Mouse (Mus musculus) embryonic facial prominence, embryonic 12.5 days (tissue): Measurements from ENCODE around the gene Ptprt. TPM values are rescaled to one million over a fixed set of nuclear protein-coding genes. Genes with fewer than 3 reads are reported as not detected.

ENCODE experiments used
- ATAC-seq: fragments of 200-750 bp; cut with Nextera tagmentation; 2 replicates; pipeline ENCODE4 v1.8.0; 2017; ENCODE audit not compliant: insufficient number of reproducible peaks, insufficient read depth, low FRiP score, low TSS enrichment
- H3K27ac ChIP-seq: fragments of 300-500 bp; sonication (generic); 2 replicates; pipeline ENCODE4 v1.5.1; 2016; ENCODE audit warnings: mild to moderate bottlenecking
- H3K27me3 ChIP-seq: fragments of 300-500 bp; sonication (generic); 2 replicates; pipeline ENCODE4 v1.6.1; 2016; ENCODE audit warnings: mild to moderate bottlenecking, moderate library complexity
- H3K36me3 ChIP-seq: fragments of 300-500 bp; sonication (generic); 2 replicates; pipeline ENCODE4 v1.6.1; 2016; ENCODE audit warnings: mild to moderate bottlenecking
- H3K4me1 ChIP-seq: fragments of 300-500 bp; sonication (generic); 2 replicates; pipeline ENCODE4 v1.6.1; 2016
- H3K4me2 ChIP-seq: fragments of 300-500 bp; sonication (generic); replicated peaks from 2 replicates; pipeline ENCODE4 v1.6.1; 2016; ENCODE audit warnings: mild to moderate bottlenecking, moderate library complexity
- H3K4me3 ChIP-seq: fragments of 300-500 bp; sonication (generic); 2 replicates; pipeline ENCODE4 v1.5.1; 2016; ENCODE audit warnings: mild to moderate bottlenecking
- H3K9ac ChIP-seq: fragments of 300-500 bp; sonication (generic); 2 replicates; pipeline ENCODE4 v1.6.1; 2016; ENCODE audit warnings: mild to moderate bottlenecking, moderate library complexity
- H3K9me3 ChIP-seq: fragments of 300-500 bp; sonication (generic); 2 replicates; pipeline ENCODE4 v1.6.1; 2016; ENCODE audit warnings: mild to moderate bottlenecking, moderate library complexity
- WGBS: fragments of 180-500 bp; shearing (Covaris S2); methylation state at CpG from one replicate; pipeline ENCODE4 v1.1.7; 2016; 5-methylcytosine and 5-hydroxymethylcytosine counted together
- polyA plus RNA-seq: library from polyadenylated mRNA; unstranded; fragments of >200 nt; fragmentation: Nextera tagmentation; extraction: Ambion mirVana; gene quantifications from 2 replicates; pipeline ENCODE4 v1.2.1, GENCODE M21; 2016

Gene Ptprt
- polyA plus RNA-seq, 1 experiment from 2014 or later, result 1.3 TPM

DNA sequence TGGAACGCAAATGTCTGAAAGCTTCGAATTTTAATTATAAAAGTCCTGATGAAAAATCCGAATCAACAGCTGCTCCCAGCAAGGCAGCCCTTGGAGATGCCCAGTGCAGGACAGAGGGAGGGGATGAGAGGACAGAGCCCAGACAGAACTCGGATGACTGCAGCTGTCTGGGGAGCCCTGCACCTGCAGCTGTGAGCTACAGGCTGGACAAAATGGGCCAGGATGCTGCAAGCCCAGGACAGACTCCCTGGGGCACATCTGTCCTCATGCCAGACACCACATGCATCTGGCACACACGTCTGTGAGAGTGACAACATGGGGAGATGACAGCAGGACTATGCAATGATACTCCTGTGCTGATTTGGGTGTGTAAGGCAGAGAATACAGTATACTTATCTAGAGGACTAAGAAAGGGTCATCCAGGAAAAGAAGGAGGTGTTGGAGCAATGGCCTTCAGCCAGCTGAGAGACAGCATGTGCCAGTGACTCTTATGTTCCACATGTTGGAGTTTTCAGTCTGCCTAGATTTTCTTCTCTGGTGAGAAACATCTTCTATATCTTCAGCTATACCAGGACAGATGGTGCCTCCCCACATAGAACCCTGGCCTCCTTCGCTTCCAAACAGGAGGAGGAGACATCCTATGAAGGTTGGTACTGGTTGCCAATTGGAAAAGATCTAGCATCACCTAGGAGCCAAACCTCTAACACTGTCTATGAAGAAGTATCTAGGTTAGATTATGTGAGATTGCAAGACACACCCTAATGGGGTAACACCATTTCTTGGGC, 259.4 kb downstream of the Ptprt start:
- H3K27me3 ChIP-seq, result no peaks in the 10 kb centered on the region
- H3K27ac ChIP-seq, result no peak overlapping the region
- no peak overlapping the region for H3K4me3 ChIP-seq
- WGBS, result 70% methylated on average over 6 of the region's 6 CpGs
- no peaks in the 10 kb centered on the region for H3K4me1 ChIP-seq
- H3K36me3 ChIP-seq, result no peaks in the 10 kb centered on the region
- H3K9ac ChIP-seq, result no peak overlapping the region
- no peaks in the 10 kb centered on the region for H3K9me3 ChIP-seq
- no peak for ATAC-seq
- no peak overlapping the region for H3K4me2 ChIP-seq

DNA sequence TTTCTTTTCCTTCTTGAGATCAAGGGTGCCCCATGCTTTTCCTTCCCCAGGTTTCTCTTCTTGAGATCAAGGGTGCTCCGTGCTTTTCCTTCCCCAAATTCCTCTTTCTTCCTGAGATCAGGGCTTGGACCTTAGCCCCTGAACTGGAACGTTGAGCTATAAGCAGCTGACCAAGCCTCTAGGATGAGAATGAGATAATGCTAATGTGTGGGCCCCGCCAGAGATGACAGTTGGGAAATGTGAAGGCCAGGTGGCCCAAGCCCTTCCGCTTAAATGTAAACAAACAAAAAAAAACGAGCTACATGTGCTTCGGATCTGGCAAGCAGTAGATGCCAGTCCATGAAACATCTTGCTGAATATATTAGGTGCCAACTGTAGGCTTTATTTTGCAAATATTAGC, 266.3 kb downstream of the Ptprt start:
- Histone ChIP-seq H3K4me3 (no peak overlapping the region), H3K4me2 (no peak overlapping the region), H3K36me3 (no peaks in the 10 kb centered on the region), H3K27ac (no peak overlapping the region), H3K27me3 (no peaks in the 10 kb centered on the region), H3K9ac (no peak overlapping the region), H3K4me1 (no peaks in the 10 kb centered on the region), H3K9me3 (no peaks in the 10 kb centered on the region)
- no peak for ATAC-seq
- WGBS, result 61% methylated on average over 6 of the region's 6 CpGs

DNA sequence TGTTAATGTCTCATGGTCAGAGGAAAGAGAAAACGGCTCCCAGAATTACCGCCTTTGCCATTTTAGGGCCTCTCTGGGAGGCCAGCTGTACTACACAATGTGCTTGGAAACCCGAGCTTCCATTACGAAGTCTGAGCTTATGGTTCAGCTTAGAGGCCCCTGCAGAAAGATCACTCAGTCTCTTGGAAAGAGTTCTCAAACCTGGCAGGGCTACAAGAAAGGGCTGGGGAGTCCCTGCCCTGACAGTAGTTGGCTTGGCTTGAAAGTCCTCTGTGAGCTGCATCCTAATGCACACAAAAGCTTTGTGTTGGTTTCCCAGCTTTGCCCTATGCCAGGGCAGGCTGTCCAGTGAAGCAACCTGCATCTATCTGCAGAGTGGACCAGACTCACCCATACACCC, 269.1 kb downstream of the Ptprt start:
- no peaks in the 10 kb centered on the region for H3K4me1 ChIP-seq
- no peaks in the 10 kb centered on the region for H3K27me3 ChIP-seq
- no peak overlapping the region for H3K9ac ChIP-seq
- no peak overlapping the region for H3K4me3 ChIP-seq
- H3K27ac ChIP-seq, result no peak overlapping the region
- H3K36me3 ChIP-seq, result no peaks in the 10 kb centered on the region
- H3K4me2 ChIP-seq, result no peak overlapping the region
- no peak for ATAC-seq
- WGBS, result 55% methylated on average over 4 of the region's 4 CpGs
- no peaks in the 10 kb centered on the region for H3K9me3 ChIP-seq

- H3K27ac ChIP-seq, result no peak overlapping the region
- H3K9me3 ChIP-seq, result no peaks in the 10 kb centered on the region
- no peak overlapping the region for H3K9ac ChIP-seq
- no peaks in the 10 kb centered on the region for H3K36me3 ChIP-seq
- no peaks in the 10 kb centered on the region for H3K4me1 ChIP-seq
- 73% methylated on average over 7 of the region's 7 CpGs for WGBS
- no peaks in the 10 kb centered on the region for H3K27me3 ChIP-seq
- ATAC-seq, result no peak
- no peak overlapping the region for H3K4me2 ChIP-seq
- no peak overlapping the region for H3K4me3 ChIP-seq
Measured at GRCm38 (mm10) chr2:162377309-162377708, 283.6 kb downstream of the Ptprt start.

- no peaks in the 10 kb centered on the region for H3K36me3 ChIP-seq
Measured at GRCm38 (mm10) chr2:162349047-162349446, 311.9 kb downstream of the Ptprt start.

GRCm38 (mm10) chr2:162341846-162342245, 319.1 kb downstream of the Ptprt start:
- no peak overlapping the region for H3K4me3 ChIP-seq
- no peaks in the 10 kb centered on the region for H3K9me3 ChIP-seq
- H3K4me2 ChIP-seq, result no peak overlapping the region
- 63% methylated on average over 2 of the region's 2 CpGs for WGBS
- ATAC-seq, result no peak
- no peak overlapping the region for H3K27ac ChIP-seq
- H3K4me1 ChIP-seq, result no peaks in the 10 kb centered on the region
- no peak overlapping the region for H3K9ac ChIP-seq
- H3K27me3 ChIP-seq, result no peaks in the 10 kb centered on the region
- H3K36me3 ChIP-seq, result no peaks in the 10 kb centered on the region

More at GRCm38 (mm10) chr2:162349047-162349446, 311.9 kb downstream of the Ptprt start:
- H3K9ac ChIP-seq, result no peak overlapping the region
- WGBS, result 56% methylated on average over 1 of the region's 1 CpGs
- no peaks in the 10 kb centered on the region for H3K9me3 ChIP-seq
- no peaks in the 10 kb centered on the region for H3K27me3 ChIP-seq
- H3K4me3 ChIP-seq, result no peak overlapping the region
- H3K27ac ChIP-seq, result no peak overlapping the region
- no peak for ATAC-seq
- no peaks in the 10 kb centered on the region for H3K4me1 ChIP-seq
- no peak overlapping the region for H3K4me2 ChIP-seq

DNA sequence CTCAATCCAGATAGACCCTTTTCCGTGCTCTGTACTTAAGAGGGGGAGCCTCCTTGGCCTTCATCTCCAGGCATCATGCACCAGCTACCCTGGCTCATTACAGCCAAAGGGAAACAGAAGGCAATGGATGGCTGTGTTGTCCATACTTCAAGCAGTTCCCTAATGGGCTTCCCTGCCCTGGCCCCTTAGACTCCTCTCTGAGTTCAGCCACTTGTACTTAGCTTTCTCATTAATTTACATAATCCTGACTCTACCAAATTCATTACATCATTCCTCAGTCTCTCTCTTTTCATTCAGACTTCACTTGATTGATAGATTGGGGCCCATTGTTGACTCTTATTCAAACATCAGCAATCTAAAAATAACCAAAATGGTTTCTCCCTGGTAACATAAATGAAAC, 320.7 kb downstream of the Ptprt start:
- Histone ChIP-seq H3K9ac (no peak overlapping the region), H3K4me3 (no peak overlapping the region), H3K4me2 (no peak overlapping the region), H3K4me1 (no peaks in the 10 kb centered on the region), H3K36me3 (no peaks in the 10 kb centered on the region), H3K27me3 (no peaks in the 10 kb centered on the region), H3K27ac (no peak overlapping the region), H3K9me3 (no peaks in the 10 kb centered on the region)
- WGBS, result 73% methylated on average over 1 of the region's 1 CpGs
- ATAC-seq, result no peak

- WGBS, result 73% methylated on average over 5 of the region's 5 CpGs
- H3K9me3 ChIP-seq, result no peaks in the 10 kb centered on the region
- H3K4me1 ChIP-seq, result no peaks in the 10 kb centered on the region
- H3K4me2 ChIP-seq, result no peak overlapping the region
- H3K4me3 ChIP-seq, result no peak overlapping the region
- H3K27ac ChIP-seq, result no peak overlapping the region
- no peaks in the 10 kb centered on the region for H3K36me3 ChIP-seq
- no peak for ATAC-seq
- H3K9ac ChIP-seq, result no peak overlapping the region
- H3K27me3 ChIP-seq, result no peaks in the 10 kb centered on the region
Measured at GRCm38 (mm10) chr2:162332066-162332683, 328.8 kb downstream of the Ptprt start.

DNA sequence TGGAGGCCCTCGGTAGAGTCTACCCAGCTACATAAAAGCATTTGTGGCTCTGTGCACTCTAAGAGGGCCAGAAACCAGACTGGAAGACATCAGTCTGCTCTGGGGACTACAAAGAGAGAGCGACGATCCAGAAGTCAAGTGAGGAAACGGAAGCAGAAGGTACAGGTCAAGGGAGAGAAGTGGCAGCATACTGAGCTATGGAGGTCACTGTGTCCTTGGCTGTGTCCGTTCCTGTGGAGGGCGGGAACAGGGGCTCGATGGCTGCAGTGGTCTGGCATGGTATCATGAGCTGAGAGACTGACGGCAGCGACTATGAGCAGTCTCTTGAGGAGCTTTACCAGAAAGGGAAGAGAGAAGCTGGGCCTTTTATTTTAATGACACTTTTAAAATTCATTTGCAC, 331.5 kb downstream of the Ptprt start:
- no peak overlapping the region for H3K9ac ChIP-seq
- H3K4me2 ChIP-seq, result no peak overlapping the region
- no peaks in the 10 kb centered on the region for H3K36me3 ChIP-seq
- H3K4me3 ChIP-seq, result no peak overlapping the region
- H3K4me1 ChIP-seq, result no peaks in the 10 kb centered on the region
- WGBS, result 87% methylated on average over 9 of the region's 9 CpGs
- ATAC-seq, result no peak
- no peaks in the 10 kb centered on the region for H3K9me3 ChIP-seq
- H3K27me3 ChIP-seq, result no peaks in the 10 kb centered on the region
- H3K27ac ChIP-seq, result no peak overlapping the region

GRCm38 (mm10) chr2:162322411-162322810, 338.5 kb downstream of the Ptprt start:
- no peak overlapping the region for H3K27ac ChIP-seq
- no peak overlapping the region for H3K9ac ChIP-seq
- H3K4me1 ChIP-seq, result no peaks in the 10 kb centered on the region
- WGBS, result 87% methylated on average over 5 of the region's 5 CpGs
- H3K4me2 ChIP-seq, result no peak overlapping the region
- H3K27me3 ChIP-seq, result no peaks in the 10 kb centered on the region
- no peaks in the 10 kb centered on the region for H3K36me3 ChIP-seq
- no peaks in the 10 kb centered on the region for H3K9me3 ChIP-seq
- no peak overlapping the region for H3K4me3 ChIP-seq
- ATAC-seq, result no peak

- no peak overlapping the region for H3K4me3 ChIP-seq
- ATAC-seq, result no peak
- H3K9me3 ChIP-seq, result no peaks in the 10 kb centered on the region
- no peaks in the 10 kb centered on the region for H3K27me3 ChIP-seq
- H3K9ac ChIP-seq, result no peak overlapping the region
- no peaks in the 10 kb centered on the region for H3K4me1 ChIP-seq
- H3K27ac ChIP-seq, result no peak overlapping the region
- no peaks in the 10 kb centered on the region for H3K36me3 ChIP-seq
- 10% methylated on average over 2 of the region's 2 CpGs for WGBS
- no peak overlapping the region for H3K4me2 ChIP-seq
Measured at GRCm38 (mm10) chr2:162307996-162308395, 353.0 kb downstream of the Ptprt start.

- no peak overlapping the region for H3K4me3 ChIP-seq
- WGBS, result 85% methylated on average over 2 of the region's 2 CpGs
Measured at GRCm38 (mm10) chr2:162294070-162294469, 366.9 kb downstream of the Ptprt start.

More at GRCm38 (mm10) chr2:162294070-162294469, 366.9 kb downstream of the Ptprt start:
- no peak overlapping the region for H3K9ac ChIP-seq
- H3K27ac ChIP-seq, result no peak overlapping the region
- no peaks in the 10 kb centered on the region for H3K27me3 ChIP-seq
- H3K9me3 ChIP-seq, result no peaks in the 10 kb centered on the region
- no peaks in the 10 kb centered on the region for H3K36me3 ChIP-seq
- no peaks in the 10 kb centered on the region for H3K4me1 ChIP-seq
- no peak for ATAC-seq
- no peak overlapping the region for H3K4me2 ChIP-seq
